Mouse (Mus musculus) thymus, adult 2 months (tissue): Measurements from ENCODE around the gene Gabarap. TPM values are rescaled to one million over a fixed set of nuclear protein-coding genes. Genes with fewer than 3 reads are reported as not detected.

Source experiments
- DNase-seq: peaks from one replicate; pipeline ENCODE4 v3.0.0; 2021
- H3K27ac ChIP-seq: fragments of 200-500 bp; 2 replicates; pipeline ENCODE4 v1.5.1; 2012; ENCODE audit warnings: low read length, control low read depth; ENCODE audit not compliant: control insufficient read depth, insufficient read depth
- H3K27me3 ChIP-seq: fragments of 200-500 bp; 2 replicates; pipeline ENCODE4 v1.6.1; 2012; ENCODE audit warnings: mild to moderate bottlenecking, low read length, moderate library complexity, mixed read lengths; ENCODE audit not compliant: control insufficient read depth, insufficient read depth
- H3K36me3 ChIP-seq: fragments of 200-500 bp; 2 replicates; pipeline ENCODE4 v1.6.1; 2012; ENCODE audit warnings: mild to moderate bottlenecking, low read length, moderate library complexity; ENCODE audit not compliant: control insufficient read depth, insufficient read depth
- H3K4me1 ChIP-seq: fragments of 200-500 bp; replicated peaks from 2 replicates; pipeline ENCODE4 v1.6.1; 2012; ENCODE audit warnings: low read length; ENCODE audit not compliant: control insufficient read depth, insufficient read depth
- H3K4me3 ChIP-seq: fragments of 200-500 bp; 2 replicates; pipeline ENCODE4 v1.5.1; 2012; ENCODE audit warnings: mild to moderate bottlenecking, low read length, control low read depth, moderate library complexity; ENCODE audit not compliant: control insufficient read depth, insufficient read depth
- CTCF ChIP-seq: fragments of 200-500 bp; IDR thresholded peaks from 2 replicates; pipeline ENCODE4 v1.5.1; 2012; ENCODE audit warnings: mild to moderate bottlenecking, control low read depth, low read length, moderate library complexity, borderline replicate concordance; ENCODE audit not compliant: control insufficient read depth, poor library complexity, insufficient read depth; ENCODE audit errors: extremely low read depth
- POLR2A ChIP-seq: fragments of 200-500 bp; IDR thresholded peaks from 2 replicates; pipeline ENCODE4 v1.6.1; 2012; ENCODE audit warnings: mild to moderate bottlenecking, low read length, control low read depth, moderate library complexity; ENCODE audit not compliant: control insufficient read depth, poor library complexity, insufficient read depth; ENCODE audit errors: extremely low read depth
- WGBS: fragments of 180-500 bp; shearing (Covaris S2); methylation state at CpG from one replicate; pipeline ENCODE4 v1.1.7; 2018; 5-methylcytosine and 5-hydroxymethylcytosine counted together
- polyA plus RNA-seq: library from polyadenylated mRNA; depleted of rRNA; stranded (reverse); fragments of >200 nt; gene quantifications from 2 replicates; pipeline ENCODE4 v1.2.3, GENCODE M21; 2012

Gene Gabarap
- polyA plus RNA-seq, 1 experiment = 395 TPM

GRCm38 (mm10) chr11:69961841-69962240 is 29.1 kb upstream of the Gabarap start:
- no peak overlapping the region for H3K27ac ChIP-seq
- WGBS = 8% methylated on average over 5 of the region's 5 CpGs
- TF ChIP-seq CTCF = no peak
- no peak for TF ChIP-seq POLR2A

GRCm38 (mm10) chr11:69964650-69965270 is 26.2 kb upstream of the Gabarap start, which contains the start of gene Cldn7:
Gene Cldn7, plus strand, starts transcription at chr11:69964779.
- no peak within 1 kb of the TSS for H3K27ac ChIP-seq
- peaks cover 18% of the 10 kb centered on the region; the same call in 1 of the 2 replicates for H3K27me3 ChIP-seq
- H3K4me1 ChIP-seq = peaks cover 7% of the 10 kb centered on the region; the same call in 1 of the 2 replicates
- no peak for DNase-seq
- no peak within 1 kb of the TSS for H3K4me3 ChIP-seq
- no peaks in the 10 kb centered on the region for H3K36me3 ChIP-seq
- TF ChIP-seq CTCF (no peak), POLR2A (no peak)
- WGBS = 38% methylated on average over 24 of the region's 24 CpGs

More at GRCm38 (mm10) chr11:69961841-69962240, 29.1 kb upstream of the Gabarap start:
- peaks cover 6% of the 10 kb centered on the region; the same call in 1 of the 2 replicates for H3K4me1 ChIP-seq
- H3K4me3 ChIP-seq = no peak overlapping the region
- H3K36me3 ChIP-seq = no peaks in the 10 kb centered on the region
- no peak for DNase-seq
- H3K27me3 ChIP-seq = peaks cover 16% of the 10 kb centered on the region; the same call in 1 of the 2 replicates

GRCm38 (mm10) chr11:69965271-69966005 is 25.5 kb upstream of the Gabarap start:
- H3K27ac ChIP-seq = no peak overlapping the region
- no peak overlapping the region for H3K4me3 ChIP-seq
- TF ChIP-seq CTCF = no peak
- TF ChIP-seq POLR2A = no peak
- DNase-seq = no peak
- no peaks in the 10 kb centered on the region; the same call in 1 of the 2 replicates for H3K36me3 ChIP-seq
- WGBS = 9% methylated on average over 49 of the region's 49 CpGs
- H3K27me3 ChIP-seq = peaks cover 18% of the 10 kb centered on the region; the same call in 1 of the 2 replicates
- peaks cover 7% of the 10 kb centered on the region; the same call in 1 of the 2 replicates for H3K4me1 ChIP-seq

- peaks cover 18% of the 10 kb centered on the region; the same call in 1 of the 2 replicates for H3K27me3 ChIP-seq
- no peak overlapping the region for H3K27ac ChIP-seq
- WGBS = 6% methylated on average over 59 of the region's 59 CpGs
- H3K4me1 ChIP-seq = peaks cover 7% of the 10 kb centered on the region; the same call in 1 of the 2 replicates
- TF ChIP-seq CTCF = no peak
- no peak for TF ChIP-seq POLR2A
- H3K36me3 ChIP-seq = no peaks in the 10 kb centered on the region; the same call in 1 of the 2 replicates
- H3K4me3 ChIP-seq = no peak overlapping the region; the same call in 1 of the 2 replicates
- no peak for DNase-seq
Observed at GRCm38 (mm10) chr11:69966006-69966859, 24.7 kb upstream of the Gabarap start.

GRCm38 (mm10) chr11:69966860-69967517 is 24.0 kb upstream of the Gabarap start:
- H3K4me3 ChIP-seq = no peak overlapping the region
- TF ChIP-seq POLR2A (no peak), CTCF (no peak)
- H3K27me3 ChIP-seq = peaks cover 18% of the 10 kb centered on the region; the same call in 1 of the 2 replicates
- no peak overlapping the region for H3K27ac ChIP-seq
- H3K4me1 ChIP-seq = peaks cover 7% of the 10 kb centered on the region; the same call in 1 of the 2 replicates
- H3K36me3 ChIP-seq = no peaks in the 10 kb centered on the region; the same call in 1 of the 2 replicates
- WGBS = 47% methylated on average over 17 of the region's 17 CpGs
- DNase-seq = no peak

- peaks cover 18% of the 10 kb centered on the region; the same call in 1 of the 2 replicates for H3K27me3 ChIP-seq
- H3K4me3 ChIP-seq = no peak overlapping the region
- no peak for DNase-seq
- H3K4me1 ChIP-seq = peaks cover 7% of the 10 kb centered on the region; the same call in 1 of the 2 replicates
- no peak overlapping the region for H3K27ac ChIP-seq
- peaks cover 5% of the 10 kb centered on the region for H3K36me3 ChIP-seq
- TF ChIP-seq CTCF = no peak
- TF ChIP-seq POLR2A = no peak
- 91% methylated on average over 4 of the region's 4 CpGs for WGBS
Observed at GRCm38 (mm10) chr11:69968793-69969192, 22.1 kb upstream of the Gabarap start.
